Mouse (Mus musculus) layer of hippocampus, adult 9-11 months (tissue): ENCODE data around the gene Rsph9.
A peak's percentile ranks its signal among the peaks of the same experiment; 100 is the strongest.

ENCODE experiments used
- DNase-seq: peaks from one replicate; pipeline ENCODE4 v3.0.0; 2022

Gene Rsph9

DNA sequence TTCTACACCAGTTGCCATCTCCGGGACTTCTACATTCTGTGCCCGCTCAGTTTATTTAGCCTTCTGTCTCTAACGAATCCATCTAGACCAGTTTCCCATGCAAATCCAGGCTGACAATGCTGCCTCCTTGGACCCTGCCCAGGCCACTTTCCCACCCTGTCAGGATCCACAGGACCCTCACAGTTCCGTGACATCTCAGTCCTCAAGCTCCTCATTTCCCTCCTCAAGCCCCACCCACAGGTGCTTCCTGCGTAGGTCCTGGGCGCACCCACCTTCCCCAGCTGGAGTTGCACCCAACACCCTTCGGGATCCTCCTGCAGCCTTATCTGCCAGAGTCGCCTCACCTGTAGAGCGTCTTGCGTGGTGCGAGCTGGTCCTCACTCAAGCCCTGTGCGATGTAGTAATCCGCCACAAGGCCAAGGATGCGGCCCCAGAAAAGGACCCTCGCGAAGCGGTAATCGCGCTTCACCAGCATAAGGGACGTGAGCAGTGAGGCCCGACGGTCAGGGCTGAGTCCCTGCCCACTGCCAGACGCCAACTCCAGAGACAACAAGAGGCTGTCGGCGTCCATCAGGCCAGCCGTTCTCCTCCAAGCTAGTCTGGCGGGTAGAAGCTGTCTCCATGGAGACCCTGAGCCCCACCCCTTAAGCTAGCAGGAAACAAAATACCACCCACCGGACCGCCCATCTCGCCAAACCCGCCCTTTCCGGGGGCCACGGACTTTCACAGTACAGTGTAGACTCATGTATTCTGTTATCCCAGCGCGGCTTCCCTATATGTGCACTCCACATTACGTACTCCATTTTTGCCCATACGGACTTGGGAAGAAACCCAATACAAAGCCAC lies at the start of gene Rsph9:
Gene Rsph9, minus strand, starts transcription at position 639 of the 846 bp plus-strand sequence.
- DNase-seq, result peak; percentile 85

DNA sequence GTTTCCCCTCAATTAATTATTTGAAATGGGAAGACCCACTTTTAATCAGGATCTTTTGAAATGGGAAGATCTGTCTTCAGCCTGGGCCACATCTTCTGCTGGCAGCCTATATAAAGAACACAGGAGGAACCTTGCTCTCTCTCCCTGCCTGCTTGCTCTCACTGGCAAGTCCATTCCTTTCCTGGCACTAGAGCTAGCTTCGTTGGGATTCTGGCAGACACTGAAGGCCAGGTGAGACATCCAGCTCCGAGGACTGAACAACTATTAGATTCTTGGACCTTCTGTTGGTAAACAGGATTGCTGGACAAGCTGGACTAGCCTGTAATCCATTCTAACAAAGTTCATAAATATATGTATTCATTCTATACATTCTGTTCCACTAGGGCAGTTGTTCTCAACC lies 44.8 kb upstream of the Rsph9 start:
- no peak for DNase-seq

DNA sequence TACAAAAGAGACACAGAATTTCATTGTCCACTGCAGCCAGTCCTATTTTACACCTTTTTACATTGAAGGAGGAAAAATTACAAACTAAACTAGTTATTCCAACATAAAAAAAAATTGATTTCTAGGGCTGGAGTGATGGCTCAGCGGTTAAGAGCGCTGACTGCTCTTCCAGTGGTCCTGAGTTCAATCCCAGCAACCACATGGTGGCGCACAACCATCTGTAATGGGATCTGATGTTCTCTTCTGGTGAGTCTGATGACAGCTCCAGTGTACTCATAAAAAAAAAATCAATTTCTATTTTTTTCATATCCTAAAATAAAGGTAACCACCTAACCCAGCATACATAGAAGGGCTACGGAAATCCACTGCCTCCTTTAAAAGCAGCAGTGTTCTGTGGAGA lies 38.3 kb upstream of the Rsph9 start:
- DNase-seq, result no peak

DNA sequence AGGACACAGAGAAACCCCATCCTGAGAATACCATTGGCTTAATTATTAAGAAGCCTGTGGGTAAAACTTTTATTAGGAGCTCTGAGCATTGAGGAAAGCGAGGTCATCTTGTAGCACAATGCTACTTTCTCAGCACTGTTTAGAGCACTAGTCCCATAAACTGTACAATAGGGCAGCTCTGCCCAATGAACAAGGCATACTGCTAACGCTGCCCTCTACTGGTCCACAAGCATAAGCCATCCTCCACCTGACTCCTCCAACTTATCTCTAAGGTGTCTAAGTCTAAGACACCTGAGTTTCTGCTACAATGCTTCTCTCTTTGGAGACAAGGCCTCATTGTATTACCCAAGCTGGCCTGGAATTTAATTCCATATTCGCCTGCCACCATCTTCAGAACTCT lies 26.5 kb upstream of the Rsph9 start:
- DNase-seq, result no peak

- DNase-seq, result no peak
Observed at GRCm38 (mm10) chr17:46168768-46169167, 24.8 kb upstream of the Rsph9 start.

DNA sequence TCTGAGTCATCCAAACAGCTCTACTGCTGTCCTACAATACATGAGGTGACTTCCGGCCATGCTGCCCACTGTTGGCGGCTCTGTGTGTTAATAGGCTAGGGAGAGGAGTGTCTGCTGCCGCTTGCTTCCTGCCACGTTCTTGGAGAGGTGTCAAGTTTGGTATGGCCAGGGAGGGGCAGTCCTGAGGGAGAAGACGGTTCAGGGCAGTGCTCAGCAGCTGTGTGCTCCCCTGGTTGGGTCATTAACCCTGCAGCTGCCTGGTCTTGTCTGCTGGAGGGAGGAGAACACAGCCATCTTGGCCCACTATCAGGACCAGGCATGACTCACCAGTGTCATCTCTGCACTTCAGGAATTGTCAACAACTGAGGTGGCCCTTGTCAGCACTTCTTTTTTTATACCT lies 24.3 kb upstream of the Rsph9 start:
- no peak for DNase-seq

- DNase-seq, result no peak
Observed at GRCm38 (mm10) chr17:46167014-46167413, 23.0 kb upstream of the Rsph9 start.

GRCm38 (mm10) chr17:46166270-46166669 lies 22.3 kb upstream of the Rsph9 start:
- DNase-seq, result no peak

DNA sequence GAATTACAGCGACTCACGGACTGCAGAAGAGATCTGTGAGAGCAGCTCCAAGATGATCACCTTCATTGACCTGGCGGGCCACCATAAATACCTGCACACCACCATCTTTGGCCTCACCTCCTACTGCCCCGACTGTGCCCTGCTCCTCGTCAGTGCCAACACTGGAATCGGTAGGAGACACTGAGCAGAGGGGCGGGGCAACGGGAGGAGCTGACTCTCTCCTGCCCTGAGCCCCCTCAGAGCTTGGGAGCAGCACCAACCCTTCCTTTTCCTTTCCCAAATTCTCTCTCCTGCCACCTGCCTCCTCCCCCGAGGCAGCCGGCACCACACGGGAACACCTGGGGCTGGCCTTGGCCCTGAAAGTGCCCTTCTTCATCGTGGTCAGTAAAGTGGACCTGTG lies 21.4 kb upstream of the Rsph9 start:
- DNase-seq, result no peak

GRCm38 (mm10) chr17:46164791-46165190 lies 20.8 kb upstream of the Rsph9 start:
- DNase-seq, result no peak

GRCm38 (mm10) chr17:46164301-46164700 lies 20.3 kb upstream of the Rsph9 start:
- DNase-seq, result no peak

DNA sequence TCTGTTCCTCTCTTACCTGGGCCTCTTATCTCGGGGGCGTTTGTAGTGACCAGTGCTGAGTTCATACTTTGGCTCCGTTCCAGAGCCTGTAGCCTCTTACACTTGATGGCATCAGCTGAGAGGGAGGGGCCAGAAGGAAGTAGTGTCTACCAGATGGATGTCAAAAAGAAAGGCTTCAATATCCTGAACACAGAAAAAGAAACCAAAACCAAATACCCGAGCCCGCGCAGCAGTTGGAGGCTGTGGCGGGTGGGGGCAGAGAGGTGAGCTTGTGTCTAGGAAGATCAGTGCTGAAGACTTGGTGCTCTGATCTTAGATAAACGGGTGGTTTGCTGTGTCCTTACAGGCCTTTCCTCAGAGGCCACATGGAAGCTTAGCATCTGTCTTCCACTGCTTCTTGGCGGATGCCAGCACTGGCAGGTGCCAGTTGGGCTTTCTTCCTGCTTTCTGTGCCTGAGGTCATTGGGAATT lies 19.0 kb upstream of the Rsph9 start:
- no peak for DNase-seq

- no peak for DNase-seq
Observed at GRCm38 (mm10) chr17:46162551-46162950, 18.5 kb upstream of the Rsph9 start.

GRCm38 (mm10) chr17:46161710-46162109 lies 17.7 kb upstream of the Rsph9 start:
- no peak for DNase-seq

- DNase-seq, result no peak
Observed at GRCm38 (mm10) chr17:46161179-46161578, 17.2 kb upstream of the Rsph9 start.

GRCm38 (mm10) chr17:46160686-46161085 lies 16.7 kb upstream of the Rsph9 start, which contains the start of gene Gtpbp2:
TSS of gene Gtpbp2 (plus strand) at chr17:46161032.
- DNase-seq, result peak; percentile 99

- DNase-seq, result peak; percentile 88
Observed at GRCm38 (mm10) chr17:46160090-46160662, 16.2 kb upstream of the Rsph9 start.

DNA sequence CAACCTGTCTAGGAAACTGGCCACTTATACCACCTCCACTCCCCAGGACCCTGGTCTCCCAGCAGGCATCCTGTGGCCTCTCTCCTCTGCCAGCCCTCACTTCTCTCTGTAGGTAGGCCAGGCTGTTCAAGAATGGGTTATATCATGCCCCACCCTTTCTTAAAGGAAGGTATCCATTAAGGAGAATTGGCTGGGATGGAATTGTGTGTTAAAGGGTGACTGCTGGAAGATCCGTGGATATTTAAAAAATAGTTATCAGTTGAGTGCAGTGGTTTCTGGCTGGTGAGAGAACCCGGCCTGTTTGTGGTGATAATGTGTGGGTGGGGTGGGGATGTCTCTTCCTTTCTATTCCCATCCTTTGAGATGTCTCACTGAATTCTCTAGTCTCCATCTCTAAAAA lies 15.2 kb upstream of the Rsph9 start:
- DNase-seq, result no peak

- no peak for DNase-seq
Observed at GRCm38 (mm10) chr17:46157131-46157530, 13.1 kb upstream of the Rsph9 start.

DNA sequence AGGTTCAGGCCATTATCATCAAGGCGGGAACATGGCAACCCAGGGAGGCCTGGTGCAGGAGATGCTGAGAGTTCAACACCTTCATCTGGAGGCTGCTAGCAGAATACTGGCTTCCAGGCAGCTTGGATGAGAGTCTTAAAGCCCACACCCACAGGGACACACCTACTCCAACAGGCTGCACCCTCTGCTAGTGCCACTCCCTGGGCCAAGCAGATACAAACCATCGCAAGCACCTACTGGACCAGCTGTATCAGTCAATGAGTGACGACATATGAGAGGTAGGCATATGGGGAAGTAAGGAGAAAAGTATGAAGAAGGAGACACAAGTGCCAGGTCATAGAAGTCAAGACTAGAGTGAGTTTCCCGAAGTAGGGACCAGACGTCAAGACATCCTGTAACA lies 12.7 kb upstream of the Rsph9 start:
- no peak for DNase-seq

- no peak for DNase-seq
Observed at GRCm38 (mm10) chr17:46154336-46154735, 10.3 kb upstream of the Rsph9 start.

- peak; percentile 93 for DNase-seq
Observed at GRCm38 (mm10) chr17:46152847-46153782, 9.1 kb upstream of the Rsph9 start, which contains the start of gene Mad2l1bp. TSS of gene Mad2l1bp (minus strand) at chr17:46153553.

DNA sequence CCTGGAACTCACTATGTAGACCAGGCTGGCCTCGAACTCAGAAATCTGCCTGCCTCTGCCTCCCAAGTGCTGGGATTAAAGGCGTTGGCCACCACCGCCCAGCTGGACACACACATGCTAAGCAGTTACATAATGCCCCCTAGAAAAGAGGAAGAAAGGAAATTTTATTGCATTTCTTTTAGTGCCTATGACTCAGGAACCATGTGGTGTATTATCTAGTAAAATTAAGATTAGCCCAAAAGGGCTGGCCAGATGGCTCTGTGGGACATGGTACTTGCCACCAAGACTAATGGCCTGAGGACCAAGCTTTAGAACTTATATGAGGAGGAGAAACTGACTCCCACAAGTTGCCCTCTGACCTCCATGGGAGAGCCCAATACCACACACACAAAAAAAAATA lies 4.1 kb downstream of the Rsph9 start:
- no peak for DNase-seq
